Mouse (Mus musculus): ENCODE measurements around the gene Sun1. TPM values are rescaled to one million over a fixed set of nuclear protein-coding genes. Genes with fewer than 3 reads are reported as not detected.
A peak's percentile ranks its signal among the peaks of the same experiment; 100 is the strongest.

Gene Sun1
- polyA plus RNA-seq, 1 experiment from 2014 or later = 49.1 TPM

DNA sequence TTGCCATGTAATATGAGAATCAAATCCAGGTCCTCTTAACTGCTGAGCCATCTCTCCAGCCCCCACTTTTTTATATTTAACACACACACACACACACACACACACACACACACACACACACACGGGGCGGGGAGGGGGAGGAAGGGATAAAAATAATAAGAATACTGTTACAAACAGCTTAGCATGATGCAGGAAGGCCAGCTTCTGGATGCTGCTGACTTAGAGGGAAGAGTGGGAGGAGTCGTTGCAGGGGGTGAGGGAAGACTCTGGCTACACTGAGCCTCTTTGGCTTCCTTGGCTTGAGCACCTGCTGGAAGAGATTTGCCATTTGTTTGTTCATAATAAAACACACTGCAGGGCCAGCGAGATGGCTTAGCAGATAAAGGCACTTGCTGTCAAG, 15.5 kb upstream of the Sun1 start:
- 85% methylated on average over 4 of the region's 4 CpGs for WGBS
- no peak overlapping the region for H3K4me3 ChIP-seq (replicated peaks)

DNA sequence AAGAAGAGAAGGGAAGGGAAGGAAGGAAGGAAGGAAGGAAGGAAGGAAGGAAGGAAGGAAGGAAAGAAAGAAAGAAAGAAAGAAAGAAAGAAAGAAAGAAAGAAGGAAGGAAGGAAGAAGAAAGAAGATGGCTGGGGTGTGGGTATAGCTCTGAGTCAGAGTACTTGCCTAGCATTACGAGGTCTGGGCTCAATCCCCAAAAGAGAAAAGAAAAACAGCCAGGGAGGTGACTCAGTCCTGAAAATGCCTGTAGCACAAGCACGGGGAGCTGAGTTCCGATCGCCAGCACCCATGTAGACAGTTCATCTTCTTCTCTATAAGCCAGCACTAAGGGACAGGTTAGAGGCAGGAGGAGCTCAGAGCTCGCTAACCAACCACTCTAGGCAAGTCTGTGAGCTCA, 10.7 kb upstream of the Sun1 start:
- no peaks in the 10 kb centered on the region for H3K27me3 ChIP-seq
- H3K27ac ChIP-seq = no peak overlapping the region
- H3K9me3 ChIP-seq = no peaks in the 10 kb centered on the region
- WGBS = 92% methylated on average over 5 of the region's 5 CpGs
- H3K36me3 ChIP-seq = peaks cover 33% of the 10 kb centered on the region
- H3K4me3 ChIP-seq (replicated peaks) = no peak overlapping the region
- H3K9ac ChIP-seq (replicated peaks) = no peak overlapping the region
- H3K4me2 ChIP-seq (replicated peaks) = no peak overlapping the region
- no peaks in the 10 kb centered on the region for H3K4me1 ChIP-seq (replicated peaks)
- no peak for ATAC-seq

More for the DNA sequence above, 15.5 kb upstream of the Sun1 start:
- peaks cover 80% of the 10 kb centered on the region for H3K36me3 ChIP-seq
- H3K9ac ChIP-seq (replicated peaks) = no peak overlapping the region
- no peaks in the 10 kb centered on the region for H3K27me3 ChIP-seq
- H3K27ac ChIP-seq = no peak overlapping the region
- no peak overlapping the region for H3K4me2 ChIP-seq (replicated peaks)
- no peaks in the 10 kb centered on the region for H3K4me1 ChIP-seq (replicated peaks)
- H3K9me3 ChIP-seq = no peaks in the 10 kb centered on the region
- ATAC-seq = no peak

DNA sequence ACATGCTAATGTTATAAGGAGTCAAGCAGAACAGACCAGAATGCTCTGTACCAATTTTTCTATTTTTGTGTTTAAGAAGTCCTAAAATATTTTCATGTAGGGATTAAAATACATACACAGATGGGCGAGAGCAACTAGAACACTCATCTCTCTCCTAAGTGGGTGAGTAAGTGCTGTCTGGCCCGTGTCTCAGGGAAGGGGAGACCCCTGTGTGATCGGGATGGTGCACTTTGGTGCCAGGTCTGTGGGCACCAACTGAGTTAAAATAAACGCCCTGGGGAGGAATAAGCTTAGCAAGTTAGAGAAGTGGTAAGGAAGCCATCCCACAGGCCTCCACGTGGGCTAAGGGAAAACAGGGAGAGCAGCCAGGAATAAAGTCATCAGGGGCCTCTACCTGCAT, 9.5 kb upstream of the Sun1 start:
- ATAC-seq = no peak
- Histone ChIP-seq H3K9me3 (no peaks in the 10 kb centered on the region), H3K27me3 (no peaks in the 10 kb centered on the region), H3K4me3 (replicated peaks) (no peak overlapping the region), H3K36me3 (peaks cover 21% of the 10 kb centered on the region), H3K4me1 (replicated peaks) (no peaks in the 10 kb centered on the region), H3K27ac (no peak overlapping the region), H3K9ac (replicated peaks) (no peak overlapping the region), H3K4me2 (replicated peaks) (no peak overlapping the region)
- WGBS = 79% methylated on average over 5 of the region's 5 CpGs

DNA sequence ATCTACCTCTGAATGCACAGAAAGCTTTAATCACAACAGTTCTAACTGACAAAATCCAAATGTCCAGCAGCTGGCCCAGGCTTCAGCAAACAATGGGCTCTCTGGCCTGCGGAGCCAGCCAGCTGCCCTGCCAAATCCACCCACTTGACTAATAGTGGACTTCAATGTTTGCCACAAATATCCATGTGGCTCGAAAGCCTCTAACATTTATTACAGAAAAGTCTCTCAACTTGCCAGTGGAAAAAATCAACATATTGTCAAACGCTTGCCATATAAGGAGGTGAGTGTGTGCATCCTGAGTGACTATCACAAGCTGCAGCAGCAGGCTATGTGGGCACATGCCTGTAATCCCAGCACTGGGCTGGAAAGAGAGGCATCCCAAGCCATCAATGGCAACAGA, 1.7 kb upstream of the Sun1 start:
- Histone ChIP-seq H3K4me3 (replicated peaks) (no peak overlapping the region), H3K9ac (replicated peaks) (no peak overlapping the region), H3K27me3 (no peaks in the 10 kb centered on the region), H3K4me1 (replicated peaks) (peaks cover 23% of the 10 kb centered on the region), H3K9me3 (no peaks in the 10 kb centered on the region), H3K36me3 (no peaks in the 10 kb centered on the region), H3K4me2 (replicated peaks) (no peak overlapping the region), H3K27ac (no peak overlapping the region)
- ATAC-seq = no peak
- WGBS = 82% methylated on average over 3 of the region's 3 CpGs

DNA sequence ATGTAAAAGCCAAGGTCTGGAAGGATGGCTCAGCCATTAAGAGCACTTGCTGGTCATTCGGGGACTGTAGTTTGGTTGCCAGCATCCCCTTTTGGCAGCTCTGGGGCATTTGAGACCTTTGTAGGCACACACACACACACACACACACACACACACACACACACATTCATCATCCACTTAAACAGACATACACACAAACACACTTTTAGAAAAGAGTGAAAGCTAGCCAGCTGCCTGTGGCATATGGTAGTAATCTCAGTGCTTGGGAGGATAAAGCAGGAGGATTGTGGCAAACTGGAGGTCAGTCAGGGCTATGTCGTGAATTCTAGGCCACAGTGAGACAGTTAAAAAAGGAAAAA, 822 bp upstream of the Sun1 start:
- no peak for ATAC-seq
- 45% methylated on average over 2 of the region's 2 CpGs for WGBS
- peak overlapping the region; percentile 81 for H3K27ac ChIP-seq
- H3K4me1 ChIP-seq (replicated peaks) = peaks cover 23% of the 10 kb centered on the region
- peak overlapping the region; percentile 92 for H3K4me2 ChIP-seq (replicated peaks)
- peak overlapping the region; percentile 94 for H3K4me3 ChIP-seq (replicated peaks)
- H3K9me3 ChIP-seq = no peaks in the 10 kb centered on the region
- no peaks in the 10 kb centered on the region for H3K27me3 ChIP-seq
- H3K9ac ChIP-seq (replicated peaks) = peak overlapping the region; percentile 69
- H3K36me3 ChIP-seq = no peaks in the 10 kb centered on the region

DNA sequence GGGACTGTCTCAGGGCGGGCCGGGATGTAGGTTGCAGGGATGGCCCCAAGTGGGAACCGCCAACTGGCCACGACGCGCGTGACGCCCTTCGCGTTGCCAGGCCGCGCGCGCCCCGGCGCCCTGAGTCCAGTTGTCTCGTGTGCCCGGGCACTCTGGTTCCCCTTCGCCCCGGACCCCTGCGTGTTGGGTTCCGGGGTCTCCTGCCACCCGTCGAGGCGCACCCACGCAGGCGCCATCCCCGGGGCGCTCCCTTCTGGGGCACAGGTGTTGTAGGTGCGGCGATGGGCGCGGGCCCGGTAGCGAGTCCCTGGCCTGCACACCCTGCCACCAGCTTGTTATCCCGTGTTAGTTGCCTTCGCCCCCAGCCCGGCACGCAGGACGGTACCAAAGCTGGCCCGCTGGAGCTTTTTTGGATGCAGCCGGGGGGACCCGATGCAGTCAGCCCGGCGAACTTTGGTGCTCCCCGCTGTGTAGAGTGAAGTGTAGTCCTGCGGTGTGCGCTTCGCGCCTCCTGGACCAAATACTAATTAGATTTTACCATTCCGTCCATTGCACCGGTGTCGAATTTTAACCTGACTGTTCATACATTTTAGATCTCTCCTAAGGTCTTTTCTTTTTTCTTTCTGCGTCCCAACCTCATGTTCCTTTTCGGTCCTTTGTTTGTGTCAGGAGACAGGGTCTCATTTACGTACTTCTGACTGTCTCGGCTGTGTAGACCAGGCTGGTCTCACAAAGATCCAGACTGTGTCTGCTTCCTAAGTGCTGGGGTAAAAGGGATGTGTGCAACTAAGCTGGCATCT, 533 bp downstream of the Sun1 start:
- Histone ChIP-seq H3K4me2 (replicated peaks) (peak overlapping the region; percentile 92), H3K36me3 (0 out of 2 replicates have a peak, but pooled peaks cover 3% of the 10 kb centered on the region), H3K27ac (peak overlapping the region; percentile 64), H3K27me3 (no peaks in the 10 kb centered on the region), H3K4me1 (replicated peaks) (peaks cover 29% of the 10 kb centered on the region), H3K9ac (replicated peaks) (peak overlapping the region; percentile 92), H3K9me3 (no peaks in the 10 kb centered on the region), H3K4me3 (replicated peaks) (peak overlapping the region; percentile 94)
- no peak for ATAC-seq
- WGBS = under 1% methylated on average over 54 of the region's 57 CpGs

DNA sequence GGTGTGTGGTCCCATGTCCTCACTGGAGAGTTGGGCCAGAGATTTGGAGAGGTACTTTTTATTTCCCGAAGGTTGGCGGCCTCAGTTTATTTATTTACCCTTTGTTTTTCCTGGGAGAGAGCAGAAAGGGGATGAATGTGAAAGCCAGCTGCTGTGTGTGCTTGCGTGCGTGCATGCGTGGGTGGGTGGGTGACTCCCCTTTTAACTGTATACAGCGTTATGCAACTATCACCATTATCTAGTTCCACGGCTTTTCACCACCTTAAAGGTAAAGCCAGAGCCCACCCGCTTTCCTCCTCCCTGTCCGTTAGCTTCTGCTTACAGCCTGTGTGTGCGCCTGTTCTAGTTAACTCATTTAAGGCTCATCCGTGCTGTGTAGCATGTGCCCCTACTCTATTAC, 1.7 kb downstream of the Sun1 start:
- WGBS = 79% methylated on average over 11 of the region's 11 CpGs

DNA sequence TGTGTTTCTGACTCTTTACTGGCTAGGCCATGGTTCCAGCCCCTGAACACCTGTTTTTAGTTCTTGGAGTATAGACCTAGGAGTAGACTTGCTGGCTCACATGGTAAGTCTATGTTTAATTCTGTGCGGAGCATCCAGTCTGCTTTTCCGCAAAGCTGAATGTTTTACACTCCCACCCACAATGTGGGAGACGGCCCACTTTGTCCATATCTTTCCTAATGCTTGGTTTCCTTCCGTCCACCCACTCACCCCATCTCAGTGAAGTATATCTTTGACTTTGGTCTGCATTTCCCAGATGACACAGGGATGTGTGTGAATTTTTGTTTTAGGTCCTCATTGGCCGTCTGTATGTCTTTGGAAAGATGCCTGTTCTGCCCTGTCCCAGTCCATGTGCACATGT, 2.9 kb downstream of the Sun1 start:
- no peaks in the 10 kb centered on the region for H3K9me3 ChIP-seq
- H3K4me3 ChIP-seq (replicated peaks) = no peak overlapping the region
- no peak overlapping the region for H3K4me2 ChIP-seq (replicated peaks)
- peaks cover 40% of the 10 kb centered on the region for H3K4me1 ChIP-seq (replicated peaks)
- no peak overlapping the region for H3K27ac ChIP-seq
- 93% methylated on average over 5 of the region's 5 CpGs for WGBS
- no peak overlapping the region for H3K9ac ChIP-seq (replicated peaks)
- 0 out of 2 replicates have a peak, but pooled peaks cover 4% of the 10 kb centered on the region for H3K36me3 ChIP-seq
- ATAC-seq = no peak
- no peaks in the 10 kb centered on the region for H3K27me3 ChIP-seq

More for the DNA sequence above, 1.7 kb downstream of the Sun1 start:
- Histone ChIP-seq H3K27ac (no peak overlapping the region), H3K9me3 (no peaks in the 10 kb centered on the region), H3K4me3 (replicated peaks) (peak overlapping the region; percentile 94), H3K36me3 (0 out of 2 replicates have a peak, but pooled peaks cover 4% of the 10 kb centered on the region), H3K4me1 (replicated peaks) (peaks cover 37% of the 10 kb centered on the region), H3K4me2 (replicated peaks) (peak overlapping the region; percentile 92), H3K27me3 (no peaks in the 10 kb centered on the region), H3K9ac (replicated peaks) (peak overlapping the region; percentile 92; the same call in 1 of the 2 replicates)
- no peak for ATAC-seq

DNA sequence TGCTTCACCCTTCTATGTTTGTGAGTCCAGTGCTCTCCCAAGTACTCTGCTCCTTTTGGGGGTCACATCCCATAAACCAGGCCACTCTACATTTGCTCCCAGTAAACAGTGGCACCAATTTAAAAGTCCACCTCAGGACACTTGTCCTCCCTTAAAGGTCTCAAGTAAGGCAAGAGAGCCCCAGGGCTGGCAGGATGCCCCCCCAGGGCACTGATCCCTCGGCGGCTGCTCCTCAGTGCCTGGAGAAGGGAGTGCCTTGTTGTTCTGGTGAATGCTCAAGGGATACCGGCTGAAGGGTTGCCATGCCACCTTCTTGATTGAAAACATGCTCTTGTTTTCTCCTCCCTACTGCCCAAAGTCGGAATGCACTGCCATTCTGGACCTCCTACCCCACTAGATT, 5.6 kb downstream of the Sun1 start:
- Histone ChIP-seq H3K4me2 (replicated peaks) (no peak overlapping the region), H3K27ac (no peak overlapping the region), H3K4me1 (replicated peaks) (peaks cover 33% of the 10 kb centered on the region), H3K4me3 (replicated peaks) (no peak overlapping the region), H3K9ac (replicated peaks) (no peak overlapping the region; the same call in 1 of the 2 replicates), H3K27me3 (no peaks in the 10 kb centered on the region), H3K9me3 (no peaks in the 10 kb centered on the region), H3K36me3 (peaks cover 20% of the 10 kb centered on the region)
- WGBS = 74% methylated on average over 4 of the region's 4 CpGs
- no peak for ATAC-seq

DNA sequence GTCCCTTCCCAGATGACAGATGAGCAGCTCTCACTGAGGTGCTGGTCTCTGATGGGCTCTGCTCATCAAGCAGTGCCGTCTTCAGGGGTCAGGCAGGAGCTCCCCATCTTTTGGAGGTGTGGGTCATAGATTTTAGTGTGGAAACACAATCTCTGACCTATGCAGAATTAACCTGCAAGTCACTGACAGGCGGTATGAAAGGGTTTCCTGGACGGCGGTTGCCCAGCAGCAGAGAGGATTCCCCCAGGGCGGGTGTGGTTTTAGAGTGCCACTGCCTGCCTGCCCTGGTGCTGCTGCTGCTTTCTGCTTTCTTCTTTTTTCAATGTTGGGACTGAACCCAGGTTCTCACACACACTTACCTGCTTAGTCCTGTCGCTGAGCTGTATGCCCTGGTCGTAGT, 6.1 kb downstream of the Sun1 start:
- H3K4me2 ChIP-seq (replicated peaks) = no peak overlapping the region
- H3K9me3 ChIP-seq = no peaks in the 10 kb centered on the region
- no peaks in the 10 kb centered on the region for H3K27me3 ChIP-seq
- H3K4me3 ChIP-seq (replicated peaks) = no peak overlapping the region
- H3K4me1 ChIP-seq (replicated peaks) = peaks cover 28% of the 10 kb centered on the region
- no peak overlapping the region for H3K27ac ChIP-seq
- H3K9ac ChIP-seq (replicated peaks) = no peak overlapping the region; the same call in 1 of the 2 replicates
- ATAC-seq = no peak
- 66% methylated on average over 7 of the region's 7 CpGs for WGBS
- H3K36me3 ChIP-seq = peaks cover 20% of the 10 kb centered on the region

DNA sequence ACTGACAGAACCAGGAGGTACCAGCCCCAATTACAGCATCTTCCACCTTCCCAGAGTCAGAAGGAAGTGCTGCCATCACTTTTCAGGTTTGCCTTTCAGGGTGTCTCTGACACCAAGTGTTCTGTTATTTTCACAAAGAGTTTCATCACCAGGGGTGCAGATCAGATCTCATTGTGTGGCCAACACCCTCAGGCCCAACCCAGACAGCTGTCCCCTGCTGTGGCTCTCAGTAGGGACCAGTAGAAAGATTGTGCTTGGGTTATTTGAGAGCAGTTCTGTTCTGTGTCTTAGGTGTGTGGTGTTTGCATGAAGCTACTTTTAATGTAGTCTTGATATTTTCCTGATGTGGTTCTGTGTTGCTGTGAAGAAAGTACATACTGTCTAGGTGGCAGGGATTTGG, 7.7 kb downstream of the Sun1 start:
- Histone ChIP-seq H3K4me3 (replicated peaks) (no peak overlapping the region), H3K27me3 (no peaks in the 10 kb centered on the region), H3K36me3 (peaks cover 25% of the 10 kb centered on the region), H3K27ac (no peak overlapping the region), H3K4me2 (replicated peaks) (no peak overlapping the region), H3K4me1 (replicated peaks) (peaks cover 17% of the 10 kb centered on the region), H3K9me3 (no peaks in the 10 kb centered on the region), H3K9ac (replicated peaks) (no peak overlapping the region)
- no peak for ATAC-seq

DNA sequence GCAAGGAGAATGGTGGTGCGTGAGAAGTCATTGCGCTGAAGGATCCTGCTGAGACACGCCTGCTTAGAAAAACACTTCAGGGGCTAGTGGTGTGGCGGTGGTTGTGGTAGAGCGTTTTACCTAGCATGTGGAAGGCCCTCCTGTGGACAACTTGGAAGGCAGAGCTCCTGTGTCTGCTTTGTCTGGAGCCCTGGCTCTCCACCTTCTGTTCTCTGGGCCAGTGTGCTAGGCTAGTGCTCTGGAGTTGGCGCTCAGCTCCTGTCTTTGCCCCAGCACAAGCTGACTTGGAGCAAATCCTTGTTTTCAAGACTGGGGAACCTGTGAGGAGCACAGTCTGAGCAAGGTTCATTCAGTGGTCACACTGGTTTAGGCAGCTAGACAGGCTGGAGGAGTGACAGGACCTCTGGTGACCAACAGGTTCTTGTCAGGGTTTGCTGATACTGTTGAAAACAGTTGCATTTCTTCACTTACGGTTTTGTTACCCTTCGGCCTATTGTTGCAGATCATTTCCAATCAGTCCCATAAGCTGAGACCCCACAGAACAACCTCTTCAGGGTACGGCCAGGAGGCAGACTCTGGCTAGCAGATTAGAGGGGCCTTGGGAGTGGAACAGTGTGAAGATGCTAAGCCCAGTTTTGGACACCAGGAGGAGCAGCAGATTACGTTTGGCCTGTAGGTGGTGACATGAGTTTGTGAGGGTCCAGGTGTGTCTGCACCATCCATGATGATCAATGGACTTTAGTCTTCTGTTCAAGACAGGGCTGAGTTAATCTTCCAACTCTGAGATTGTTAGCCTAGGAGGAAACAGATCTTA, 8.6 kb downstream of the Sun1 start:
- ATAC-seq = no peak
- H3K4me2 ChIP-seq (replicated peaks) = no peak overlapping the region
- H3K4me3 ChIP-seq (replicated peaks) = no peak overlapping the region
- no peak overlapping the region for H3K27ac ChIP-seq
- H3K27me3 ChIP-seq = no peaks in the 10 kb centered on the region
- H3K36me3 ChIP-seq = peaks cover 25% of the 10 kb centered on the region
- WGBS = 87% methylated on average over 10 of the region's 10 CpGs
- no peak overlapping the region for H3K9ac ChIP-seq (replicated peaks)
- peaks cover 17% of the 10 kb centered on the region for H3K4me1 ChIP-seq (replicated peaks)
- no peaks in the 10 kb centered on the region for H3K9me3 ChIP-seq

All from midbrain, embryonic 13.5 days (tissue).